1 mouse cellular context compared by ENCODE assay signal in genomic region chr2:34953547-34954116, GRCm38 (mm10).
TF ChIP-seq lines count a peak whose summit lies in the region.

No protein-coding gene starts in this region.

TF ChIP-seq in CH12.LX, 34 proteins besides CTCF, POLR2A, EP300 and RAD21 (continued from another document):
- TF ChIP-seq E2F4 (IDR thresholded peaks at IDR 0.05; ENCODE audit: insufficient replicate concordance, low read depth, low read length) (no peak), SIN3A (IDR thresholded peaks at IDR 0.05; ENCODE audit: low read length) (peak; percentile 76), MAFK (IDR thresholded peaks at IDR 0.05; ENCODE audit: insufficient replicate concordance, low read length) (peak; percentile 89), ZMIZ1 (IDR thresholded peaks at IDR 0.05; ENCODE audit: low read depth, low read length) (peak; percentile 61; the same call in 1 of the 2 replicates), POLR2AphosphoS2 (IDR thresholded peaks at IDR 0.05; ENCODE audit: low read depth, low read length) (no peak; the same call in 1 of the 2 replicates), NELFE (IDR thresholded peaks at IDR 0.05; ENCODE audit: low read depth, low read length) (peak; percentile 47; the same call in 1 of the 2 replicates), SMC3 (IDR thresholded peaks at IDR 0.05; ENCODE audit: low read depth, low read length) (no peak), MAX (IDR thresholded peaks at IDR 0.05; ENCODE audit: low read length) (peak; percentile 72), CHD1 (IDR thresholded peaks at IDR 0.05; ENCODE audit: low read depth, low read length) (peak; percentile 92; the same call in 1 of the 2 replicates), USF1 (IDR thresholded peaks at IDR 0.05; ENCODE audit: low read depth, low read length) (no peak), TBP (conservative IDR thresholded peaks at IDR 0.05; ENCODE audit: low read depth, low read length) (0 out of 2 replicates have a peak, but pooled peaks have one; percentile 38)
